Mouse (Mus musculus): ENCODE results near the gene Tmem247. TPM values are rescaled to one million over a fixed set of nuclear protein-coding genes. Genes with fewer than 3 reads are reported as not detected.

Gene Tmem247
- polyA plus RNA-seq, 1 experiment from 2014 or later, result not detected

DNA sequence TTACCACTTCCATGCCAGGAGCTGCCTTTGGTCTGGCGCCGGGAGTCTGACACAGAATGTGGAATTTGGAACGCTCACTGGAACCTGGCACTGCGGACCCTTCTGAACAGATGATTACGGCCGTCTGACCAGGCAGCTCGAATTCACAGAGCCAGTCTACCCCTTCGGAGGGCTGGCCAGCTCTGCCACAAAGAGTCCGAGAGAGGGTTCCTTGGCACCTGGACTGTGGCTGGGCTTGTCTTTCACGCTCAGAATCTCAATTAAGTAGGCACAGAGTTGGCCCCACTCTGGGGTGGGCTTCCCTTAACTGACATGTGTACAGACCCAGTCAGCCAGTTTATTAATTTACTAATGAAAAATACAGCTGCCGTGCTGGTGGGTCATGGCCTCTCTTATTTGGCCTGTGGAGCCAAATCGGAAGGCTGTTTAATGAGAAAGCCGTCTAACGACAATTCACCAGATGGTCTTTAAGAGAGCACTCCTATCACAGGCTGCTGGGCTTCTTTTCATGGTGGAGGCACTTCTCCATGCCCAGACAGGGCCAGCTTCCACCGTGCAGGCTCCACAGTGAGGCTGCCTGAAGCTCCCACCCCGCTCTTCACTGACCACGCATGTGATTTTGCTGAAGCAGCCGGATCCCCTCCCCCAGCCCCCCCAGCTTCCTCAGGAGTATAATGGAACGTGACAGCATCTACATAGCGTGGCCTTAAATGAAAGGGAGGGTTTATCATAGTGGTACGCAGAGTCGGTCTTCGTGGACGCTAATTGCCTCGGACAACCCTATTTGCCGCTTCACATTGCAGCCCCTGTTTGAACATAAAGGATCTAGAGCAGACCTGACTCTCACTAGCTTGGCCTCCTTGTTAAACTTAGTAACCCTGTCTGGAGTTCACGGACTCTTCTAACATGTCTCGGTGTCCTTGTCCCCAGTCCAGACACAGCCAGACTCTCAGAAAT, 31.0 kb downstream of the Tmem247 start, which contains the start of gene Atp6v1e2:
Gene Atp6v1e2 (minus strand): TSS at position 58 of the 957 bp plus-strand sequence.
- Histone ChIP-seq H3K27me3 (ENCODE audit: control insufficient read depth, insufficient read depth, low read depth, low read length) (no peaks in the 10 kb centered on the region), H3K27ac (ENCODE audit: low read length) (no peak within 1 kb of the TSS), H3K9me3 (replicated peaks; ENCODE audit: control insufficient read depth, low read length, poor library complexity, severe bottlenecking) (no peaks in the 10 kb centered on the region), H3K4me2 (ENCODE audit: low read length) (no peak within 1 kb of the TSS), H3K9ac (ENCODE audit: low read depth, low read length) (no peak within 1 kb of the TSS), H3K4me3 (ENCODE audit: low read depth, low read length) (no peak within 1 kb of the TSS), H3K36me3 (ENCODE audit: control insufficient read depth, insufficient read depth, low read length) (no peaks in the 10 kb centered on the region), H3K4me1 (ENCODE audit: control insufficient read depth, insufficient read depth, low read length) (no peaks in the 10 kb centered on the region)
- ATAC-seq, result peak; percentile 89
- WGBS, result 57% methylated on average over 28 of the region's 28 CpGs

DNA sequence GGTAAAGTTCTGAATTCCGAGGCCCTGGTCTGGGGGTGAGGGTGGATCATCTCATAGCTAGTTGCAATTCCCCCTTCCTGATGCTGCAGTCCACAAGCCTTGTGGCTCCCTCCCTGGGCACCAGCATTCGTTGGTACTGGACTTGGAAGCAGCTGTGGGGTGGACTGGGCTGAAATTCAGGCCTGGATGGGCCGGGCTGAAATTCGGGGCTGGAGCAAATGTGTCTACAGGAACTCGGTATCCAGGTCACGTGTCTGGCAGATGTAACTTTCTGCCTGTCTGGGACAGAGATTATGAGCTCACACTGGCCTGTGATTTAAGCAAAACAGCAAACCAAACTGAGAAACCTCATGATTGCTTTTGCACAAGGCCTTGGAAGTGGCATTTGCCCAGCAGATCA, 31.7 kb downstream of the Tmem247 start:
- no peaks in the 10 kb centered on the region for H3K9me3 ChIP-seq (replicated peaks; ENCODE audit: control insufficient read depth, low read length, poor library complexity, severe bottlenecking)
- no peaks in the 10 kb centered on the region for H3K36me3 ChIP-seq (ENCODE audit: control insufficient read depth, insufficient read depth, low read length)
- H3K9ac ChIP-seq (ENCODE audit: low read depth, low read length), result no peak overlapping the region
- H3K4me3 ChIP-seq (ENCODE audit: low read depth, low read length), result no peak overlapping the region
- H3K4me1 ChIP-seq (ENCODE audit: control insufficient read depth, insufficient read depth, low read length), result no peaks in the 10 kb centered on the region
- WGBS, result 76% methylated on average over 6 of the region's 6 CpGs
- no peak for ATAC-seq
- no peaks in the 10 kb centered on the region for H3K27me3 ChIP-seq (ENCODE audit: control insufficient read depth, insufficient read depth, low read depth, low read length)
- H3K27ac ChIP-seq (ENCODE audit: low read length), result no peak overlapping the region
- H3K4me2 ChIP-seq (ENCODE audit: low read length), result no peak overlapping the region

GRCm38 (mm10) chr17:86957239-86957638, 40.1 kb downstream of the Tmem247 start:
- Histone ChIP-seq H3K4me1 (ENCODE audit: control insufficient read depth, insufficient read depth, low read length) (peaks cover 8% of the 10 kb centered on the region), H3K27ac (ENCODE audit: low read length) (no peak overlapping the region), H3K36me3 (ENCODE audit: control insufficient read depth, insufficient read depth, low read length) (no peaks in the 10 kb centered on the region), H3K9ac (ENCODE audit: low read depth, low read length) (no peak overlapping the region), H3K4me3 (ENCODE audit: low read depth, low read length) (no peak overlapping the region), H3K9me3 (replicated peaks; ENCODE audit: control insufficient read depth, low read length, poor library complexity, severe bottlenecking) (no peaks in the 10 kb centered on the region), H3K27me3 (ENCODE audit: control insufficient read depth, insufficient read depth, low read depth, low read length) (no peaks in the 10 kb centered on the region), H3K4me2 (ENCODE audit: low read length) (no peak overlapping the region)
- ATAC-seq, result no peak
- 93% methylated on average over 5 of the region's 5 CpGs for WGBS

DNA sequence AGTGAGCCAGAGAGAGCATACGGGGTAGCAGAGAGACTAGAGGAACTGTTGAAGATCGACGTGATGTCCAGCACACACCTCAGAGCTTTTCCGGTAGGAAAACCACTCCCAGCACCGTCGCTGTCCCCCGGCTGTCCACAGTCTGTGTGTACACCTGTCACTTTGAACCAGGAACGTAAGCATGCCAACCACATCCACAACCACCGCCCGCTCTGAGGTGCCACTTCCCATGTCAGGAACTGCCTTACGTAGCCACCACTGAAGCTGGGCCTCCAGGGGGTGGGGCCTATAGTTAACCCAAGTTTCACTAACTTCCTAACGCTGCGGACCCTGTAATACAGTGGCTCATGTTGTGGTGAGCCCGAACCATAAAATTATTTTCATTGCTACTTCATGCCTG, 40.8 kb downstream of the Tmem247 start:
- no peaks in the 10 kb centered on the region for H3K36me3 ChIP-seq (ENCODE audit: control insufficient read depth, insufficient read depth, low read length)
- no peak overlapping the region for H3K9ac ChIP-seq (ENCODE audit: low read depth, low read length)
- peaks cover 10% of the 10 kb centered on the region for H3K4me1 ChIP-seq (ENCODE audit: control insufficient read depth, insufficient read depth, low read length)
- no peak overlapping the region for H3K4me2 ChIP-seq (ENCODE audit: low read length)
- ATAC-seq, result no peak
- 93% methylated on average over 14 of the region's 14 CpGs for WGBS
- H3K27me3 ChIP-seq (ENCODE audit: control insufficient read depth, insufficient read depth, low read depth, low read length), result no peaks in the 10 kb centered on the region
- no peak overlapping the region for H3K4me3 ChIP-seq (ENCODE audit: low read depth, low read length)
- no peaks in the 10 kb centered on the region for H3K9me3 ChIP-seq (replicated peaks; ENCODE audit: control insufficient read depth, low read length, poor library complexity, severe bottlenecking)
- no peak overlapping the region for H3K27ac ChIP-seq (ENCODE audit: low read length)

GRCm38 (mm10) chr17:86961301-86961841, 44.2 kb downstream of the Tmem247 start:
- Histone ChIP-seq H3K9ac (ENCODE audit: low read depth, low read length) (peak overlapping the region; percentile 84; the same call in 1 of the 2 replicates), H3K4me2 (ENCODE audit: low read length) (peak overlapping the region; percentile 87; the same call in 1 of the 2 replicates), H3K27ac (ENCODE audit: low read length) (no peak overlapping the region), H3K4me1 (ENCODE audit: control insufficient read depth, insufficient read depth, low read length) (peaks cover 26% of the 10 kb centered on the region), H3K9me3 (replicated peaks; ENCODE audit: control insufficient read depth, low read length, poor library complexity, severe bottlenecking) (no peaks in the 10 kb centered on the region), H3K36me3 (ENCODE audit: control insufficient read depth, insufficient read depth, low read length) (no peaks in the 10 kb centered on the region), H3K4me3 (ENCODE audit: low read depth, low read length) (no peak overlapping the region), H3K27me3 (ENCODE audit: control insufficient read depth, insufficient read depth, low read depth, low read length) (no peaks in the 10 kb centered on the region)
- 70% methylated on average over 8 of the region's 8 CpGs for WGBS
- no peak for ATAC-seq

- no peaks in the 10 kb centered on the region for H3K9me3 ChIP-seq (replicated peaks; ENCODE audit: control insufficient read depth, low read length, poor library complexity, severe bottlenecking)
- peaks cover 26% of the 10 kb centered on the region for H3K4me1 ChIP-seq (ENCODE audit: control insufficient read depth, insufficient read depth, low read length)
- H3K9ac ChIP-seq (ENCODE audit: low read depth, low read length), result peak overlapping the region; percentile 84
- peak overlapping the region; percentile 73 for H3K4me3 ChIP-seq (ENCODE audit: low read depth, low read length)
- under 1% methylated on average over 24 of the region's 24 CpGs for WGBS
- peak overlapping the region; percentile 87 for H3K4me2 ChIP-seq (ENCODE audit: low read length)
- H3K27ac ChIP-seq (ENCODE audit: low read length), result peak overlapping the region; percentile 78
- peak; percentile 63 for ATAC-seq
- H3K27me3 ChIP-seq (ENCODE audit: control insufficient read depth, insufficient read depth, low read depth, low read length), result no peaks in the 10 kb centered on the region
- no peaks in the 10 kb centered on the region for H3K36me3 ChIP-seq (ENCODE audit: control insufficient read depth, insufficient read depth, low read length)
Observed at GRCm38 (mm10) chr17:86962297-86962893, 45.2 kb downstream of the Tmem247 start.

GRCm38 (mm10) chr17:86962894-86963585, 45.9 kb downstream of the Tmem247 start, which contains the start of gene Rhoq:
Gene Rhoq, plus strand, starts transcription at chr17:86963082.
- peak; percentile 89 for ATAC-seq
- H3K27ac ChIP-seq (ENCODE audit: low read length), result peak within 1 kb of the TSS; percentile 78
- H3K9me3 ChIP-seq (replicated peaks; ENCODE audit: control insufficient read depth, low read length, poor library complexity, severe bottlenecking), result no peaks in the 10 kb centered on the region
- peaks cover 26% of the 10 kb centered on the region for H3K4me1 ChIP-seq (ENCODE audit: control insufficient read depth, insufficient read depth, low read length)
- H3K36me3 ChIP-seq (ENCODE audit: control insufficient read depth, insufficient read depth, low read length), result no peaks in the 10 kb centered on the region
- under 1% methylated on average over 50 of the region's 86 CpGs for WGBS
- H3K4me3 ChIP-seq (ENCODE audit: low read depth, low read length), result peak within 1 kb of the TSS; percentile 73
- no peaks in the 10 kb centered on the region for H3K27me3 ChIP-seq (ENCODE audit: control insufficient read depth, insufficient read depth, low read depth, low read length)
- H3K4me2 ChIP-seq (ENCODE audit: low read length), result peak within 1 kb of the TSS; percentile 87
- peak within 1 kb of the TSS; percentile 84 for H3K9ac ChIP-seq (ENCODE audit: low read depth, low read length)

GRCm38 (mm10) chr17:86963586-86963902, 46.4 kb downstream of the Tmem247 start:
- Histone ChIP-seq H3K9me3 (replicated peaks; ENCODE audit: control insufficient read depth, low read length, poor library complexity, severe bottlenecking) (no peaks in the 10 kb centered on the region), H3K27me3 (ENCODE audit: control insufficient read depth, insufficient read depth, low read depth, low read length) (no peaks in the 10 kb centered on the region), H3K4me3 (ENCODE audit: low read depth, low read length) (peak overlapping the region; percentile 73), H3K9ac (ENCODE audit: low read depth, low read length) (peak overlapping the region; percentile 84), H3K4me2 (ENCODE audit: low read length) (peak overlapping the region; percentile 87), H3K36me3 (ENCODE audit: control insufficient read depth, insufficient read depth, low read length) (no peaks in the 10 kb centered on the region), H3K4me1 (ENCODE audit: control insufficient read depth, insufficient read depth, low read length) (peaks cover 26% of the 10 kb centered on the region), H3K27ac (ENCODE audit: low read length) (peak overlapping the region; percentile 78)
- WGBS, result 1% methylated on average over 23 of the region's 26 CpGs
- peak; percentile 55 for ATAC-seq
